Mouse (Mus musculus) hindlimb bud, embryonic 11.5 days (tissue): Measurements from ENCODE around the gene Apobr.

ENCODE experiments used
- DNase-seq: peaks from one replicate; pipeline ENCODE4 v3.0.0-alpha.2; 2012; ENCODE audit warnings: low read depth, low spot score; ENCODE audit errors: extremely low spot score

Apobr gene

GRCm38 (mm10) chr7:126584506-126584977 lies at the start of gene Apobr:
TSS of gene Apobr (plus strand) at chr7:126584942.
- no peak for DNase-seq

- DNase-seq = no peak
These were observed 49.0 kb upstream of the Apobr start for GRCm38 (mm10) chr7:126535766-126536165.

- DNase-seq = no peak
These were observed 48.3 kb upstream of the Apobr start for GRCm38 (mm10) chr7:126536466-126536865.

GRCm38 (mm10) chr7:126537820-126538585 lies 46.7 kb upstream of the Apobr start:
- no peak for DNase-seq

GRCm38 (mm10) chr7:126541661-126542060 lies 43.1 kb upstream of the Apobr start:
- DNase-seq = no peak

- DNase-seq = no peak
These were observed 39.1 kb upstream of the Apobr start for GRCm38 (mm10) chr7:126545631-126546030.

GRCm38 (mm10) chr7:126554796-126555195 lies 29.9 kb upstream of the Apobr start:
- no peak for DNase-seq

- no peak for DNase-seq
These were observed 28.1 kb upstream of the Apobr start for GRCm38 (mm10) chr7:126556635-126557034.

GRCm38 (mm10) chr7:126565693-126566092 lies 19.0 kb upstream of the Apobr start:
- DNase-seq = no peak

- DNase-seq = peak; percentile 87
These were observed 18.5 kb upstream of the Apobr start, which contains the start of gene Eif3c for GRCm38 (mm10) chr7:126566094-126566765. TSS of gene Eif3c (minus strand) at chr7:126566411.

GRCm38 (mm10) chr7:126576946-126577345 lies 7.8 kb upstream of the Apobr start:
- DNase-seq = no peak

GRCm38 (mm10) chr7:126579172-126579571 lies 5.6 kb upstream of the Apobr start:
- DNase-seq = no peak

- no peak for DNase-seq
These were observed 3.1 kb upstream of the Apobr start for GRCm38 (mm10) chr7:126581661-126582060.

- DNase-seq = no peak
These were observed 2.0 kb upstream of the Apobr start for GRCm38 (mm10) chr7:126582759-126583158.

- peak; percentile 94 for DNase-seq
These were observed 1.5 kb upstream of the Apobr start for GRCm38 (mm10) chr7:126583251-126583709.

GRCm38 (mm10) chr7:126583761-126584160 lies 981 bp upstream of the Apobr start:
- no peak for DNase-seq

GRCm38 (mm10) chr7:126585717-126586116 lies 975 bp downstream of the Apobr start, which contains the start of gene Cln3:
TSS of gene Cln3 (minus strand) at chr7:126585817.
- DNase-seq = no peak

GRCm38 (mm10) chr7:126586839-126587238 lies 2.1 kb downstream of the Apobr start:
- DNase-seq = no peak

GRCm38 (mm10) chr7:126587779-126588178 lies 3.0 kb downstream of the Apobr start:
- DNase-seq = no peak

- DNase-seq = no peak
These were observed 10.3 kb downstream of the Apobr start, which contains the start of gene Il27 for GRCm38 (mm10) chr7:126594862-126595561. TSS of gene Il27 (minus strand) at chr7:126594941.

- no peak for DNase-seq
These were observed 11.1 kb downstream of the Apobr start for GRCm38 (mm10) chr7:126595890-126596289.
